Mouse (Mus musculus): ENCODE results near the gene Sgsm1. TPM values are rescaled to one million over a fixed set of nuclear protein-coding genes. Genes with fewer than 3 reads are reported as not detected.

The Sgsm1 gene
- polyA plus RNA-seq, 1 experiment = 1.1 TPM

GRCm38 (mm10) chr5:113199126-113199771 is 111.3 kb downstream of the Sgsm1 start:
- H3K4me1 ChIP-seq (ENCODE audit: control insufficient read depth, insufficient read depth, low read length) = no peaks in the 10 kb centered on the region
- no peak for TF ChIP-seq POLR2A (IDR thresholded peaks at IDR 0.05; ENCODE audit: low read depth, low read length)
- TF ChIP-seq CTCF (IDR thresholded peaks at IDR 0.05; ENCODE audit: borderline replicate concordance, insufficient read depth, low read length) = no peak
- H3K4me3 ChIP-seq (ENCODE audit: insufficient read depth, low read length) = no peak overlapping the region
- H3K27ac ChIP-seq (ENCODE audit: insufficient read depth, low read length) = no peak overlapping the region

- H3K27ac ChIP-seq (ENCODE audit: insufficient read depth, low read length) = no peak overlapping the region
- TF ChIP-seq POLR2A (IDR thresholded peaks at IDR 0.05; ENCODE audit: low read depth, low read length) (no peak), CTCF (IDR thresholded peaks at IDR 0.05; ENCODE audit: borderline replicate concordance, insufficient read depth, low read length) (no peak)
- no peaks in the 10 kb centered on the region for H3K4me1 ChIP-seq (ENCODE audit: control insufficient read depth, insufficient read depth, low read length)
- no peak overlapping the region for H3K4me3 ChIP-seq (ENCODE audit: insufficient read depth, low read length)
Measured at GRCm38 (mm10) chr5:113196916-113197794, 113.4 kb downstream of the Sgsm1 start.

- Histone ChIP-seq H3K4me1 (ENCODE audit: control insufficient read depth, insufficient read depth, low read length) (no peaks in the 10 kb centered on the region), H3K4me3 (ENCODE audit: insufficient read depth, low read length) (no peak overlapping the region), H3K27ac (ENCODE audit: insufficient read depth, low read length) (no peak overlapping the region)
- TF ChIP-seq POLR2A (IDR thresholded peaks at IDR 0.05; ENCODE audit: low read depth, low read length) (no peak), CTCF (IDR thresholded peaks at IDR 0.05; ENCODE audit: borderline replicate concordance, insufficient read depth, low read length) (no peak)
Measured at GRCm38 (mm10) chr5:113195907-113196306, 114.7 kb downstream of the Sgsm1 start.

- Histone ChIP-seq H3K27ac (ENCODE audit: insufficient read depth, low read length) (no peak overlapping the region), H3K4me1 (ENCODE audit: control insufficient read depth, insufficient read depth, low read length) (no peaks in the 10 kb centered on the region)
- TF ChIP-seq POLR2A (IDR thresholded peaks at IDR 0.05; ENCODE audit: low read depth, low read length) (no peak), CTCF (IDR thresholded peaks at IDR 0.05; ENCODE audit: borderline replicate concordance, insufficient read depth, low read length) (no peak)
Measured at GRCm38 (mm10) chr5:113195451-113195850, 115.1 kb downstream of the Sgsm1 start.

GRCm38 (mm10) chr5:113193762-113194161 is 116.8 kb downstream of the Sgsm1 start:
- no peak for TF ChIP-seq POLR2A (IDR thresholded peaks at IDR 0.05; ENCODE audit: low read depth, low read length)
- TF ChIP-seq CTCF (IDR thresholded peaks at IDR 0.05; ENCODE audit: borderline replicate concordance, insufficient read depth, low read length) = no peak
- no peak overlapping the region for H3K27ac ChIP-seq (ENCODE audit: insufficient read depth, low read length)
- H3K4me3 ChIP-seq (ENCODE audit: insufficient read depth, low read length) = no peak overlapping the region
- H3K4me1 ChIP-seq (ENCODE audit: control insufficient read depth, insufficient read depth, low read length) = no peaks in the 10 kb centered on the region

More at GRCm38 (mm10) chr5:113195451-113195850, 115.1 kb downstream of the Sgsm1 start:
- H3K4me3 ChIP-seq (ENCODE audit: insufficient read depth, low read length) = no peak overlapping the region

Other genes with a start within 250 kb of the Sgsm1 start
- gene Crybb2, start 240.7 kb downstream of the Sgsm1 start, polyA plus RNA-seq (2011; ENCODE audit: insufficient read length, low read depth, missing spikeins) = not detected in 2 replicates
- gene Crybb3, start 229.2 kb downstream of the Sgsm1 start, polyA plus RNA-seq (2011; ENCODE audit: insufficient read length, low read depth, missing spikeins) = 1.3 TPM in 1 of 2 replicates, not detected in the other
- 29.0 and 38.4 TPM in 2 replicates for gene 2900026A02Rik, start 89.5 kb downstream of the Sgsm1 start, polyA plus RNA-seq (2011; ENCODE audit: insufficient read length, low read depth, missing spikeins)
- gene Tmem211, start 83.9 kb downstream of the Sgsm1 start, polyA plus RNA-seq (2011; ENCODE audit: insufficient read length, low read depth, missing spikeins) = not detected in 2 replicates
- not detected in 2 replicates for gene Aym1, start 46.5 kb upstream of the Sgsm1 start, polyA plus RNA-seq (2011; ENCODE audit: insufficient read length, low read depth, missing spikeins)
- 1.4 and 4.1 TPM in 2 replicates for gene Wscd2, start 179.5 kb upstream of the Sgsm1 start, polyA plus RNA-seq (2011; ENCODE audit: insufficient read length, low read depth, missing spikeins)